Mouse (Mus musculus): ENCODE results near the gene Rgs2. TPM values are rescaled to one million over a fixed set of nuclear protein-coding genes. Genes with fewer than 3 reads are reported as not detected.

The Rgs2 gene
- 6.1 and 22.9 TPM in 2 replicates for polyA plus RNA-seq (2012; rRNA removed)

- Histone ChIP-seq H3K4me1 (ENCODE audit: control insufficient read depth, insufficient read depth, low read length) (peaks cover 3% of the 10 kb centered on the region; the same call in 1 of the 2 replicates), H3K4me3 (replicated peaks; ENCODE audit: extremely low read depth, low read depth, low read length) (peak within 1 kb of the TSS; percentile 88)
- whole genome bisulfite sequencing: under 1% methylated on average over 57 of the region's 57 CpGs
- no peak for TF ChIP-seq CTCF (IDR thresholded peaks at IDR 0.05; ENCODE audit: insufficient read depth, low read length)
- TF ChIP-seq POLR2A (IDR thresholded peaks at IDR 0.05; ENCODE audit: borderline replicate concordance, extremely low read depth, low read depth, low read length): peak; percentile 99
- peak; percentile 97 for DNase-seq
Measured at GRCm38 (mm10) chr1:144003904-144004740, at the start of gene Rgs2. Gene Rgs2 (minus strand): TSS chr1:144004161.

DNA sequence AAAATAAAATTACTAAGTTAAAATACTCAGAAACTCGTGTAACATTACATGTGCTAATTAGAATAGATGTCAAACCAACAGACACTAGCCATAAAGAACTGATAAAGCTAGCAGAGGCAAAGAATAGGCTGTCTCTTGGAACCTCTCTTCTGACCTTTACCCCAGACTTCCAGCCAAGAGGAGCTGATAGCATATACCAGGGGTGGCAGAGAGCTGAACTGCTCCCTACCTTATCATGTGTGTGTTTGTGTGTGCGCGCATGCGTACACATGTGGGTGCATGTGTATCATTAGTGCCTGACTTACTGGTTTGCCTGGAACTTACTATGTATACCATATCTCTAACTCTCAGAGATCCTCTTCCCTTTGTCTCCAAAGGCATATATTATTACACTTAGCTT, 49.4 kb upstream of the Rgs2 start:
- TF ChIP-seq POLR2A (IDR thresholded peaks at IDR 0.05; ENCODE audit: borderline replicate concordance, extremely low read depth, low read depth, low read length) (no peak), CTCF (IDR thresholded peaks at IDR 0.05; ENCODE audit: insufficient read depth, low read length) (no peak)
- WGBS: 83% methylated on average over 4 of the region's 4 CpGs
- H3K4me3 ChIP-seq (replicated peaks; ENCODE audit: extremely low read depth, low read depth, low read length): no peak overlapping the region
- DNase-seq: no peak
- no peaks in the 10 kb centered on the region for H3K4me1 ChIP-seq (ENCODE audit: control insufficient read depth, insufficient read depth, low read length)

- WGBS: 91% methylated on average over 2 of the region's 2 CpGs
- DNase-seq: no peak
- no peak for TF ChIP-seq POLR2A (IDR thresholded peaks at IDR 0.05; ENCODE audit: borderline replicate concordance, extremely low read depth, low read depth, low read length)
- TF ChIP-seq CTCF (IDR thresholded peaks at IDR 0.05; ENCODE audit: insufficient read depth, low read length): no peak
Measured at GRCm38 (mm10) chr1:144041826-144042225, 37.9 kb upstream of the Rgs2 start.

DNA sequence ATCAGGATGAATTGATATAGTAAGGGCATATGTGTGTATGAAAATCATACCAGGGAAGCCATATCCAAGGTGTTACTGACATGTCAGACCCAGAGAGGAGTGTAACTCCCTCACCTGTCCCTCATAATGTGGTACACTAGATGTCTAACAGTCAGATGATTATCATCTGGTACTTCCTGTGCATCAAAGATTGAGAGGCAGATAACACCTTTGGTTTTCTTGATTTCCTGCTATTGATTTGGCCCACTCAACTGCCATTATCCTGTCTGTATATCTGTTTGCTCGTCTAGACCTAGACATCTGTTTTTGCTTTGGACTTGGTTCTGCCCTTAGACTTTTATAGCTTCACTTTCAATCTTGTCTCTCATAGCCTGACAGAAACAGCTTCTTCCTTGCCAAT, 29.5 kb upstream of the Rgs2 start:
- H3K4me1 ChIP-seq (ENCODE audit: control insufficient read depth, insufficient read depth, low read length): no peaks in the 10 kb centered on the region
- WGBS: 58% methylated on average over 1 of the region's 1 CpGs
- TF ChIP-seq POLR2A (IDR thresholded peaks at IDR 0.05; ENCODE audit: borderline replicate concordance, extremely low read depth, low read depth, low read length): no peak
- TF ChIP-seq CTCF (IDR thresholded peaks at IDR 0.05; ENCODE audit: insufficient read depth, low read length): no peak
- H3K4me3 ChIP-seq (replicated peaks; ENCODE audit: extremely low read depth, low read depth, low read length): no peak overlapping the region
- no peak for DNase-seq

More at GRCm38 (mm10) chr1:144041826-144042225, 37.9 kb upstream of the Rgs2 start:
- no peak overlapping the region for H3K4me3 ChIP-seq (replicated peaks; ENCODE audit: extremely low read depth, low read depth, low read length)
- no peaks in the 10 kb centered on the region for H3K4me1 ChIP-seq (ENCODE audit: control insufficient read depth, insufficient read depth, low read length)

DNA sequence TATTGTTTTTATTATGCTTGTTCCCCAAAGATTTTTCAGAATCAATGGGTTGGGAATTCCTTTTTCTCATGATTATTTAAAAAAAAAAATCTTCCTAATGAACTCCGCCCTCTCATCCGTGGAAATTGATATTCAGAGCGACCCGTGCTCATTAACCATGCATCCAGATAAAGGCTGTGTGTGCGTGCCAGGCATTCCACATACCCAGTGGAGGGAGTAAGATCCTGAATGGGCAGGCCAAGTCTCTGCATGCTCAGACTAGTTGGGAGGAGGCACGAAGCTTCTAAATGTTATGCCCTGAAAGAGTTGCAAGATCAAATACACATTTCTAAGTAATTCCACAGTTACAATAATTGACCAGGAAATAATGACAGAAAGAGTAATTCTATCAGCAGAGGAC, 26.5 kb upstream of the Rgs2 start:
- TF ChIP-seq CTCF (IDR thresholded peaks at IDR 0.05; ENCODE audit: insufficient read depth, low read length) (no peak), POLR2A (IDR thresholded peaks at IDR 0.05; ENCODE audit: borderline replicate concordance, extremely low read depth, low read depth, low read length) (no peak)
- H3K4me1 ChIP-seq (ENCODE audit: control insufficient read depth, insufficient read depth, low read length): no peaks in the 10 kb centered on the region
- no peak overlapping the region for H3K4me3 ChIP-seq (replicated peaks; ENCODE audit: extremely low read depth, low read depth, low read length)
- DNase-seq: no peak
- WGBS: 79% methylated on average over 6 of the region's 6 CpGs

DNA sequence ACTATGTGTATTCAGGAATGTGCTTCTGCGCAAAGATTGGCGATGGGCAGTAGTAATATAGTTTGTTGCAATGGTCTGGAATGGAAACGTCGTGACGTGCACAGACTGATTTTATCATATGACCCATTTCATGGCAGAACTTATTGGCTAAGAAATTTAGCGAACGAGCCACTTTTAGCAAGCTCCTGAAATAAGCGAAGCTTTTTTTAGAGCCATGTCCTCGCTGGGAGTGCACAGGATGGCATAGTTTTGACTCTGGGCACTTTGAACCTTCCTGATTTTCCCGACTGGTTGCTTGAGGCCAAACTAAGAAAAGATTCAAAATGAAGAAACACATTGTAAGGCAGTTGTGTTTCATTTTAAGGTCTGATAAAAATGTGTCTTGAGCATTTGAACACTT, 25.7 kb upstream of the Rgs2 start:
- no peak for DNase-seq
- no peak overlapping the region for H3K4me3 ChIP-seq (replicated peaks; ENCODE audit: extremely low read depth, low read depth, low read length)
- no peak for TF ChIP-seq CTCF (IDR thresholded peaks at IDR 0.05; ENCODE audit: insufficient read depth, low read length)
- TF ChIP-seq POLR2A (IDR thresholded peaks at IDR 0.05; ENCODE audit: borderline replicate concordance, extremely low read depth, low read depth, low read length): no peak
- WGBS: 92% methylated on average over 10 of the region's 10 CpGs
- no peaks in the 10 kb centered on the region for H3K4me1 ChIP-seq (ENCODE audit: control insufficient read depth, insufficient read depth, low read length)

DNA sequence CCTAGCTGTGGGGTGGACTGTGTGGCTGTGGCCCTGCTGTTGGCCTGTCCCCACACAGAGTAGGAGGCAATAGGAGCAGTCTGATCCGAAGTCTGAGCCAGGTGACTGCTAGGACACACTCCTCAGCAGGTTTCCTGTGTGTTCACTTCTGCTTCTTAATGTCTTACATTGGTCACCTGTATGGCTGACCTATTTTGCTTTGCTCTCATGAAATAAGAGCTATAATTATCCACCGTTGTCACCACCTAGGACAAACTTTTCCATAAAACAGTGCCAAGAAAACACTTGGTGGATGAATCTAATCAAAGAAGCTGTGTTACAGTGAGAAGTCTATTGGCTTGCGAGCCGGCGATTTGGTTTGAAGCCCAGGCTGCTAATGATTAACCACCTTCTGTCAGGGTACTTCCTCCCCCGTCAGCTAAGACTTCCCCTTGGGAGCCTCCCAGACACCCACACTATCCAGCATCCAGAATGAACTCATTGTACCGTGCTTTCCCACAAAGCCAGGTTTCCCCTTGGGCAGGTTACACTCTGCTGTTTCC, 14.5 kb upstream of the Rgs2 start:
- TF ChIP-seq POLR2A (IDR thresholded peaks at IDR 0.05; ENCODE audit: borderline replicate concordance, extremely low read depth, low read depth, low read length) (no peak), CTCF (IDR thresholded peaks at IDR 0.05; ENCODE audit: insufficient read depth, low read length) (no peak)
- no peak overlapping the region for H3K4me3 ChIP-seq (replicated peaks; ENCODE audit: extremely low read depth, low read depth, low read length)
- no peak for DNase-seq
- 20% methylated on average over 7 of the region's 7 CpGs for WGBS
- no peaks in the 10 kb centered on the region for H3K4me1 ChIP-seq (ENCODE audit: control insufficient read depth, insufficient read depth, low read length)

DNA sequence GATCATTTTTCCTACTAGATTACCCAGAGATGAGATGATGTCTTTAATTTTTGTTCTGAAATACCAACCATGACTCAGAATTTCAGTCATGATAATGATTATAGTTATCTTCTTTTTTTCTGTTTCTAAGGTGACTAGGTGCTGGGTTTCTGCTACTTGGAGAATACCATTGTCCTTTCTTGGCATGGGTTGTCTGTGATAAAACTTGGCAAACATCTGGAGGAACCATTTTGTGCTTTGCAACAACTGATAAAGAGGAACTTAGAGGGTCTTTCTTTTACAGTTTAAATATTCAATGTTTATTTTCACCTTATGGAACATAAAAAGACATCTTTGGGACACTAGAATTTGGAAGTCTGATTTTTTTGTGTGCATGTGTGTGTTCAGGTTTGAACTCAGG, 10.0 kb upstream of the Rgs2 start:
- Histone ChIP-seq H3K4me3 (replicated peaks; ENCODE audit: extremely low read depth, low read depth, low read length) (no peak overlapping the region), H3K4me1 (ENCODE audit: control insufficient read depth, insufficient read depth, low read length) (no peaks in the 10 kb centered on the region)
- TF ChIP-seq CTCF (IDR thresholded peaks at IDR 0.05; ENCODE audit: insufficient read depth, low read length): no peak
- TF ChIP-seq POLR2A (IDR thresholded peaks at IDR 0.05; ENCODE audit: borderline replicate concordance, extremely low read depth, low read depth, low read length): no peak
- no peak for DNase-seq

GRCm38 (mm10) chr1:144007341-144007740, 3.4 kb upstream of the Rgs2 start:
- Histone ChIP-seq H3K4me1 (ENCODE audit: control insufficient read depth, insufficient read depth, low read length) (no peaks in the 10 kb centered on the region), H3K4me3 (replicated peaks; ENCODE audit: extremely low read depth, low read depth, low read length) (no peak overlapping the region)
- TF ChIP-seq POLR2A (IDR thresholded peaks at IDR 0.05; ENCODE audit: borderline replicate concordance, extremely low read depth, low read depth, low read length): no peak
- no peak for TF ChIP-seq CTCF (IDR thresholded peaks at IDR 0.05; ENCODE audit: insufficient read depth, low read length)
- 60% methylated on average over 6 of the region's 6 CpGs for WGBS
- no peak for DNase-seq

DNA sequence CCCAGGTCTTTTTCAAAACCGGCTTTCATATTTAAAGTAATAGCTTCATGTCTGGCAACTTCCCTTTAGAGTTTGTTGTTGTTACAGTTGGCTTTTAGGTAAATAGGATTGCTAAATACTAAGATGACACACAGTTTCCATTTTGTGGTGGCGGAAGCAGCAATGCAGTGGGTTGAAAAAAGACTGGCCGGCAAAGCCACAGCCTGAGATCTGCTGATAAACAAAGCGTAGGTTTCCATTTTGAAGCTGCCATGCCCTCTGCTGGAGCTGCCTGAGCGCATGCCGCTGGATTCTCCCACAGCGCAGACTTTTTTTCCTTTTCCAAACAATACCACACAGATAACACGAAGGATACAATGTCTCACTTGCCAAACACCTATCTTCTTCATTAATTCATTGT, 2.6 kb upstream of the Rgs2 start:
- TF ChIP-seq POLR2A (IDR thresholded peaks at IDR 0.05; ENCODE audit: borderline replicate concordance, extremely low read depth, low read depth, low read length) (no peak), CTCF (IDR thresholded peaks at IDR 0.05; ENCODE audit: insufficient read depth, low read length) (peak; percentile 94)
- peaks cover 3% of the 10 kb centered on the region; the same call in 1 of the 2 replicates for H3K4me1 ChIP-seq (ENCODE audit: control insufficient read depth, insufficient read depth, low read length)
- peak; percentile 59 for DNase-seq
- WGBS: under 1% methylated on average over 8 of the region's 8 CpGs
- H3K4me3 ChIP-seq (replicated peaks; ENCODE audit: extremely low read depth, low read depth, low read length): peak overlapping the region; percentile 29
